Mouse (Mus musculus): Measurements from ENCODE around the gene Wdr89. TPM values are rescaled to one million over a fixed set of nuclear protein-coding genes. Genes with fewer than 3 reads are reported as not detected.

Gene Wdr89
- total RNA-seq, 1 experiment: 29.8 TPM

DNA sequence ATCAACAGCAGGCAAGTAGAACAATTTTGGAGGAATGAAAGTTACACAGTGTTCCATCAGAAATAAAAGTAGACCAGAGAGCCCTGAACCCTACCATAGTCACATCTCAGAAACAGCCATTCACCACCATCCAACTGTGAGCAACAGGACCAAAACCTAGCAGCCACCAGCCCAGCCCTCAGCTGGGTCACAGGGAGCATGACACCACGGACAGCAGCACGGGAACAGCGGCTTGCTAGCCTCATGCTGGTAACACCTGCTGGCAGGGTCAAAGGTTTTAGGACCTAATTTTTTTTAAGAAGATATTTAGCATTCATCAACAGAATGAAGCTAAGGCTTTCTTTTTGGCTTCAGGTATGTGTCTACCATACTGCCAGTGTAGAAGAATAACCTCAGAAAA lies 85.6 kb downstream of the Wdr89 start:
- Histone ChIP-seq H3K36me3 (ENCODE audit: control insufficient read depth, insufficient read depth, low read length, poor library complexity, severe bottlenecking) (peaks cover 5% of the 10 kb centered on the region; the same call in 1 of the 2 replicates), H3K4me1 (ENCODE audit: control insufficient read depth in 2 of 2, insufficient read depth in 2 of 2, low read length in 2 of 2, poor library complexity in 1 of 2) (no peaks in the 10 kb centered on the region), H3K9ac (ENCODE audit: insufficient read depth, low read depth, low read length, poor library complexity, severe bottlenecking) (no peak overlapping the region), H3K27ac (ENCODE audit: insufficient read depth, low read depth, low read length, poor library complexity, severe bottlenecking) (no peak overlapping the region), H3K4me3 (ENCODE audit: insufficient read depth in 1 of 2, low read depth in 1 of 2, low read length in 2 of 2, poor library complexity in 1 of 2, severe bottlenecking in 1 of 2) (no peak overlapping the region), H3K9me3 (ENCODE audit: control insufficient read depth, insufficient read depth, low read depth, low read length) (no peaks in the 10 kb centered on the region)
- no peak for DNase-seq (ENCODE audit: low read depth, low spot score)
- in situ Hi-C loops (cut with MboI; ENCODE audit: low sequenced_read_pairs in 2 of 2, unreplicated experiment in 2 of 2): no loop called here
- no peak for TF ChIP-seq CHD2 (IDR thresholded peaks at IDR 0.05; ENCODE audit: low read depth, low read length)
- no peak for TF ChIP-seq HCFC1 (IDR thresholded peaks at IDR 0.05; ENCODE audit: borderline replicate concordance, insufficient read depth, low read length)
- no peak for TF ChIP-seq ZNF384 (IDR thresholded peaks at IDR 0.05; ENCODE audit: low read depth, low read length)
- TF ChIP-seq MAFK (IDR thresholded peaks at IDR 0.05; ENCODE audit: insufficient read depth, low read depth, low read length): no peak
- TF ChIP-seq ZC3H11A (IDR thresholded peaks at IDR 0.05; ENCODE audit: borderline replicate concordance, low read depth, low read length): no peak

Other genes starting within 250 kb of the Wdr89 start
- gene Ppp2r5e, start 73.3 kb downstream of the Wdr89 start, total RNA-seq (2012; rRNA removed): 12.8 and 16.6 TPM in 2 replicates
- gene Sgpp1, start 66.2 kb upstream of the Wdr89 start, total RNA-seq (2012; rRNA removed): 4.2 and 4.8 TPM in 2 replicates
- gene Syne2, start 148.6 kb upstream of the Wdr89 start, total RNA-seq (2012; rRNA removed): 15.0 and 22.8 TPM in 2 replicates

Measured in ES-E14 (cell line).